Mouse (Mus musculus): ENCODE results near the gene Cabcoco1. TPM values are rescaled to one million over a fixed set of nuclear protein-coding genes. Genes with fewer than 3 reads are reported as not detected.

Cabcoco1 gene
- 6.8 and 7.4 TPM in 2 replicates for polyA plus RNA-seq (2012; ENCODE audit: insufficient read depth, insufficient read length, missing spikeins)

- no peak within 1 kb of the TSS for H3K27ac ChIP-seq (replicated peaks; ENCODE audit: low read depth, low read length)
- H3K4me3 ChIP-seq (ENCODE audit: insufficient read depth, low read depth, low read length) = peak within 1 kb of the TSS; percentile 62
- H3K4me1 ChIP-seq (ENCODE audit: control insufficient read depth, insufficient read depth, insufficient read length, low read length) = peaks cover 7% of the 10 kb centered on the region; the same call in 1 of the 2 replicates
These were observed at the start of gene Cabcoco1 for GRCm38 (mm10) chr10:68541139-68541942. TSS of gene Cabcoco1 (minus strand) at chr10:68541896.

GRCm38 (mm10) chr10:68589530-68590252, 48.0 kb upstream of the Cabcoco1 start:
- no peak overlapping the region for H3K4me3 ChIP-seq (ENCODE audit: insufficient read depth, low read depth, low read length)
- no peak overlapping the region for H3K27ac ChIP-seq (replicated peaks; ENCODE audit: low read depth, low read length)
- H3K4me1 ChIP-seq (ENCODE audit: control insufficient read depth, insufficient read depth, insufficient read length, low read length) = no peaks in the 10 kb centered on the region

GRCm38 (mm10) chr10:68587416-68588040, 45.8 kb upstream of the Cabcoco1 start:
- no peaks in the 10 kb centered on the region for H3K4me1 ChIP-seq (ENCODE audit: control insufficient read depth, insufficient read depth, insufficient read length, low read length)
- H3K27ac ChIP-seq (replicated peaks; ENCODE audit: low read depth, low read length) = no peak overlapping the region
- no peak overlapping the region for H3K4me3 ChIP-seq (ENCODE audit: insufficient read depth, low read depth, low read length)

- Histone ChIP-seq H3K4me1 (ENCODE audit: control insufficient read depth, insufficient read depth, insufficient read length, low read length) (no peaks in the 10 kb centered on the region), H3K27ac (replicated peaks; ENCODE audit: low read depth, low read length) (no peak overlapping the region), H3K4me3 (ENCODE audit: insufficient read depth, low read depth, low read length) (no peak overlapping the region)
These were observed 35.6 kb upstream of the Cabcoco1 start for GRCm38 (mm10) chr10:68577321-68577720.

GRCm38 (mm10) chr10:68568172-68568571, 26.5 kb upstream of the Cabcoco1 start:
- no peak overlapping the region for H3K4me3 ChIP-seq (ENCODE audit: insufficient read depth, low read depth, low read length)
- no peak overlapping the region for H3K27ac ChIP-seq (replicated peaks; ENCODE audit: low read depth, low read length)
- no peaks in the 10 kb centered on the region for H3K4me1 ChIP-seq (ENCODE audit: control insufficient read depth, insufficient read depth, insufficient read length, low read length)

- H3K4me1 ChIP-seq (ENCODE audit: control insufficient read depth, insufficient read depth, insufficient read length, low read length) = no peaks in the 10 kb centered on the region; the same call in 1 of the 2 replicates
- H3K4me3 ChIP-seq (ENCODE audit: insufficient read depth, low read depth, low read length) = no peak overlapping the region
- no peak overlapping the region for H3K27ac ChIP-seq (replicated peaks; ENCODE audit: low read depth, low read length)
These were observed 20.6 kb upstream of the Cabcoco1 start for GRCm38 (mm10) chr10:68562344-68562743.

GRCm38 (mm10) chr10:68558828-68559219, 17.1 kb upstream of the Cabcoco1 start:
- H3K4me1 ChIP-seq (ENCODE audit: control insufficient read depth, insufficient read depth, insufficient read length, low read length) = no peaks in the 10 kb centered on the region; the same call in 1 of the 2 replicates
- H3K4me3 ChIP-seq (ENCODE audit: insufficient read depth, low read depth, low read length) = no peak overlapping the region
- H3K27ac ChIP-seq (replicated peaks; ENCODE audit: low read depth, low read length) = no peak overlapping the region

- H3K4me1 ChIP-seq (ENCODE audit: control insufficient read depth, insufficient read depth, insufficient read length, low read length) = no peaks in the 10 kb centered on the region; the same call in 1 of the 2 replicates
- H3K4me3 ChIP-seq (ENCODE audit: insufficient read depth, low read depth, low read length) = no peak overlapping the region
- H3K27ac ChIP-seq (replicated peaks; ENCODE audit: low read depth, low read length) = no peak overlapping the region
These were observed 16.6 kb upstream of the Cabcoco1 start for GRCm38 (mm10) chr10:68558105-68558827.

- Histone ChIP-seq H3K4me3 (ENCODE audit: insufficient read depth, low read depth, low read length) (no peak overlapping the region), H3K4me1 (ENCODE audit: control insufficient read depth, insufficient read depth, insufficient read length, low read length) (no peaks in the 10 kb centered on the region; the same call in 1 of the 2 replicates), H3K27ac (replicated peaks; ENCODE audit: low read depth, low read length) (no peak overlapping the region)
These were observed 12.0 kb upstream of the Cabcoco1 start for GRCm38 (mm10) chr10:68553677-68554076.

- Histone ChIP-seq H3K4me3 (ENCODE audit: insufficient read depth, low read depth, low read length) (no peak overlapping the region), H3K4me1 (ENCODE audit: control insufficient read depth, insufficient read depth, insufficient read length, low read length) (no peaks in the 10 kb centered on the region)
These were observed 10.9 kb upstream of the Cabcoco1 start for GRCm38 (mm10) chr10:68552556-68552955.

GRCm38 (mm10) chr10:68551316-68551715, 9.6 kb upstream of the Cabcoco1 start:
- Histone ChIP-seq H3K27ac (replicated peaks; ENCODE audit: low read depth, low read length) (no peak overlapping the region), H3K4me3 (ENCODE audit: insufficient read depth, low read depth, low read length) (no peak overlapping the region), H3K4me1 (ENCODE audit: control insufficient read depth, insufficient read depth, insufficient read length, low read length) (no peaks in the 10 kb centered on the region)

More at GRCm38 (mm10) chr10:68552556-68552955, 10.9 kb upstream of the Cabcoco1 start:
- no peak overlapping the region for H3K27ac ChIP-seq (replicated peaks; ENCODE audit: low read depth, low read length)

- H3K27ac ChIP-seq (replicated peaks; ENCODE audit: low read depth, low read length) = no peak overlapping the region
- no peak overlapping the region for H3K4me3 ChIP-seq (ENCODE audit: insufficient read depth, low read depth, low read length)
- no peaks in the 10 kb centered on the region for H3K4me1 ChIP-seq (ENCODE audit: control insufficient read depth, insufficient read depth, insufficient read length, low read length)
These were observed 9.1 kb upstream of the Cabcoco1 start for GRCm38 (mm10) chr10:68550668-68551267.

- H3K27ac ChIP-seq (replicated peaks; ENCODE audit: low read depth, low read length) = no peak overlapping the region
- H3K4me3 ChIP-seq (ENCODE audit: insufficient read depth, low read depth, low read length) = no peak overlapping the region
- H3K4me1 ChIP-seq (ENCODE audit: control insufficient read depth, insufficient read depth, insufficient read length, low read length) = peaks cover 7% of the 10 kb centered on the region; the same call in 1 of the 2 replicates
These were observed 1.4 kb upstream of the Cabcoco1 start for GRCm38 (mm10) chr10:68543107-68543506.

- Histone ChIP-seq H3K27ac (replicated peaks; ENCODE audit: low read depth, low read length) (no peak overlapping the region), H3K4me1 (ENCODE audit: control insufficient read depth, insufficient read depth, insufficient read length, low read length) (peaks cover 7% of the 10 kb centered on the region; the same call in 1 of the 2 replicates), H3K4me3 (ENCODE audit: insufficient read depth, low read depth, low read length) (peak overlapping the region; percentile 62)
These were observed 286 bp upstream of the Cabcoco1 start for GRCm38 (mm10) chr10:68541943-68542420.

Measured in brown adipose tissue, adult 24 weeks (tissue).